8 mouse cellular contexts compared by ENCODE assay signal in the genomic region with DNA sequence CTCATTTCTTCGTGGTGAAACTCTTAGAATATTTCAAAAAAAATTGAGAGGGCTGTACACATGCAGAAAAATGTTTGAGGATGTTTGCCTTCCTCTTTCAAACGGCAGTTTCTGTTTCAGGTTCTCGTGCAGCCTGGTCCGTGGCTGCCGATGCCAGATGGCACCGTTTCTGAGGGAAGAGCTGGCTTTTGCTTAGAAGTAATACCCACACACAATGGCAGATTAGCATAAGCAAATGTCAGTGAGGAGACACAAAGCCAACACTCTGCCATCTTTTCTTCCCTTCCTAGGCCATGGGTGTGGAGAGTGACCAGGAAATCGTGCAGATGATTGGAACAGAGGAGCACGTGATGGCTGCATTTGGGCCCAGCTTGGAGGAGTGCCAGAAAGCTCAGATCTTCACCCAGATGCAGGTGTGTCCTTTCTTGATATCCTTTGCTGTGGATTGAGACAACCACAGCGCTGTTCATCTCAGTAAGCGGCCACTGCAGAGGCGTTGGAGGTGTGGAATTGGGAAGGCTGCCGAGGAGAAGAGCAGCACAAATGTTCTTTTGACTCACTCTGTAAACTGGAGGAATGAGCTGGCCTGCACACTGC. TPM values are rescaled to one million over a fixed set of nuclear protein-coding genes. Genes with fewer than 3 reads are reported as not detected.
DNase-seq lines count a peak whose midpoint lies in the region; ATAC-seq and TF ChIP-seq lines count a peak whose summit lies in the region.
"Had no signal": no experiment of that assay in that cellular context is flagged by ENCODE, and none has a peak within 500 bp of the region (broad histone marks: within the 10 kb centered on the region; RNA-seq: fewer than 3 reads in every experiment).

No protein-coding gene starts in this region.

- H3K9ac ChIP-seq in CH12.LX (ENCODE audit: insufficient read depth, low read depth) = peak overlapping the region; percentile 31; the same call in 1 of the 2 replicates
- no peak overlapping the region for H3K9ac ChIP-seq in hindbrain, postnatal 0 days (replicated peaks; ENCODE audit: low read length)
- no peak overlapping the region for H3K9ac ChIP-seq in lung, embryonic 16.5 days (ENCODE audit: low read length)
- H3K9ac ChIP-seq: liver, embryonic 14.5 days had no signal

- H3K4me3 ChIP-seq in CH12.LX (replicated peaks in 1 of 3; ENCODE audit: low read depth in 2 of 3, low read length in 2 of 3, poor library complexity in 1 of 3) = no peak overlapping the region
- peak overlapping the region; percentile 53 for H3K4me3 ChIP-seq in bone marrow, adult 2 months (replicated peaks; ENCODE audit: control insufficient read depth, low read depth, low read length)
- H3K4me3 ChIP-seq in hindbrain, postnatal 0 days (ENCODE audit: low read length) = no peak overlapping the region
- H3K4me3 ChIP-seq in lung, embryonic 16.5 days (ENCODE audit: low read length) = no peak overlapping the region
- no peak overlapping the region; the same call in 1 of the 2 replicates for H3K4me3 ChIP-seq in gastrocnemius, adult 2 months

- peaks cover 6 to 64% of the 10 kb centered on the region in 2 experiments for H3K36me3 ChIP-seq in CH12.LX (replicated peaks in 1 of 2; ENCODE audit: control insufficient read depth in 1 of 2, insufficient read depth in 1 of 2, low read length in 1 of 2)
- peaks cover 6% of the 10 kb centered on the region; the same call in 1 of the 2 replicates for H3K36me3 ChIP-seq in hindbrain, postnatal 0 days (ENCODE audit: insufficient read depth, low read length)
- H3K36me3 ChIP-seq in lung, embryonic 16.5 days (ENCODE audit: control insufficient read depth, insufficient read depth, low read length) = peaks cover 7% of the 10 kb centered on the region

- peaks cover 11 to 57% of the 10 kb centered on the region in 2 experiments for H3K4me1 ChIP-seq in CH12.LX (ENCODE audit: control insufficient read depth in 1 of 2, insufficient read depth in 2 of 2)
- peaks cover 9% of the 10 kb centered on the region for H3K4me1 ChIP-seq in bone marrow, adult 2 months (ENCODE audit: control insufficient read depth, insufficient read depth, low read length)
- H3K4me1 ChIP-seq in hindbrain, postnatal 0 days (ENCODE audit: insufficient read depth, low read length) = no peaks in the 10 kb centered on the region; the same call in 1 of the 2 replicates
- H3K4me1 ChIP-seq in lung, embryonic 16.5 days (replicated peaks; ENCODE audit: control insufficient read depth, insufficient read depth, low read length) = peaks cover 7% of the 10 kb centered on the region; the same call in 1 of the 2 replicates

- dilution Hi-C loops in CH12.LX (cut with MboI; ENCODE audit: extremely low pct_ligation_motif_present, extremely low pct_unique_long_range_greater_than_20kb, low sequenced_read_pairs) = no loop called here

- TF ChIP-seq POLR2A in CH12.LX (IDR thresholded peaks at IDR 0.05; ENCODE audit: low read depth, low read length) = peak; percentile 40; the same call in 1 of the 2 replicates
- no peak for TF ChIP-seq POLR2A in bone marrow, adult 2 months (IDR thresholded peaks at IDR 0.05; ENCODE audit: borderline replicate concordance, control insufficient read depth, low read depth, low read length)

- ATAC-seq in hindbrain, postnatal 0 days = peak; percentile 66
- ATAC-seq in lung, embryonic 16.5 days (ENCODE audit: low read depth) = peak; percentile 28; the same call in 1 of the 2 replicates

- no peaks in the 10 kb centered on the region for H3K9me3 ChIP-seq in CH12.LX (replicated peaks; ENCODE audit: low read length)
- H3K9me3 ChIP-seq in hindbrain, postnatal 0 days (ENCODE audit: low read length) = no peaks in the 10 kb centered on the region
- H3K9me3 ChIP-seq in lung, embryonic 16.5 days (ENCODE audit: control insufficient read depth, low read length) = no peaks in the 10 kb centered on the region

- TF ChIP-seq CTCF in CH12.LX (conservative IDR thresholded peaks at IDR 0.05 in 1 of 2, IDR thresholded peaks at IDR 0.05 in 1 of 2; ENCODE audit: low read depth in 2 of 2, low read length in 2 of 2) = no peak
- no peak for TF ChIP-seq CTCF in bone marrow, adult 2 months (IDR thresholded peaks at IDR 0.05; ENCODE audit: control insufficient read depth, insufficient read depth, low read length)
- TF ChIP-seq CTCF in hindbrain, postnatal 0 days (IDR thresholded peaks at IDR 0.05; ENCODE audit: low read depth) = no peak
- TF ChIP-seq CTCF in gastrocnemius, adult 2 months (IDR thresholded peaks at IDR 0.05) = no peak

- in situ Hi-C loops in CH12.LX (cut with MboI; ENCODE audit: low pct_ligation_motif_present, low pct_unique_long_range_greater_than_20kb, low sequenced_read_pairs) = loop anchor here (10.0 kb wide), 1 partner anchor 388 kb away; no protein-coding TSS in a partner anchor

- DNase-seq in CH12.LX (ENCODE audit: extremely low read depth) = peak; percentile 57
- peak; percentile 66 for DNase-seq in hindbrain, postnatal 0 days (ENCODE audit: low spot score)
- DNase-seq in right cerebral cortex, adult 2 months (ENCODE audit: low spot score in 2 of 2) = peak; percentile 78 to 82
- no peak for DNase-seq in gastrocnemius, adult 2 months
- DNase-seq in gastrocnemius, adult 8-10 months (ENCODE audit: low spot score in 2 of 2) = no peak

- no peaks in the 10 kb centered on the region for H3K79me2 ChIP-seq in CH12.LX (replicated peaks; ENCODE audit: control insufficient read depth, extremely low read depth, insufficient read depth, poor library complexity, severe bottlenecking)

- no peaks in the 10 kb centered on the region for H3K27me3 ChIP-seq in CH12.LX (replicated peaks)
- H3K27me3 ChIP-seq in hindbrain, postnatal 0 days (ENCODE audit: insufficient read depth, low read length) = no peaks in the 10 kb centered on the region
- no peaks in the 10 kb centered on the region for H3K27me3 ChIP-seq in lung, embryonic 16.5 days (ENCODE audit: control insufficient read depth, insufficient read depth, low read depth, low read length)

- peak overlapping the region; percentile 44; the same call in 1 of the 2 replicates for H3K27ac ChIP-seq in CH12.LX (ENCODE audit: insufficient read depth, low read depth)
- peak overlapping the region; percentile 70 for H3K27ac ChIP-seq in bone marrow, adult 2 months (ENCODE audit: control insufficient read depth, insufficient read depth, low read depth, low read length, poor library complexity)
- no peak overlapping the region for H3K27ac ChIP-seq in hindbrain, postnatal 0 days
- H3K27ac ChIP-seq in lung, embryonic 16.5 days (ENCODE audit: low read length) = peak overlapping the region; percentile 9; the same call in 1 of the 2 replicates
- no peak overlapping the region for H3K27ac ChIP-seq in gastrocnemius, adult 2 months
- H3K27ac ChIP-seq: liver, embryonic 14.5 days had no signal

- peak; percentile 21; the same call in 1 of the 2 replicates for TF ChIP-seq EP300 in CH12.LX (IDR thresholded peaks at IDR 0.05; ENCODE audit: low read length)

- intact Hi-C loops in gastrocnemius, adult 2 months (cut with DNase I) = no loop called here

- TF ChIP-seq RAD21 in CH12.LX (IDR thresholded peaks at IDR 0.05; ENCODE audit: low read depth, low read length) = no peak

- 7% methylated on average over 12 of the region's 12 CpGs for WGBS in bone marrow, adult 2 months
- WGBS in hindbrain, postnatal 0 days = 52% methylated on average over 12 of the region's 12 CpGs
- WGBS in lung, embryonic 16.5 days = 61% methylated on average over 12 of the region's 12 CpGs

- peak overlapping the region; percentile 61 for H3K4me2 ChIP-seq in CH12.LX (ENCODE audit: insufficient read depth, low read depth, poor library complexity, severe bottlenecking)
- 0 out of 2 replicates have a peak overlapping the region, but pooled peaks have one; percentile 13 for H3K4me2 ChIP-seq in hindbrain, postnatal 0 days (ENCODE audit: low read depth, low read length)
- peak overlapping the region; percentile 25; the same call in 1 of the 2 replicates for H3K4me2 ChIP-seq in lung, embryonic 16.5 days (ENCODE audit: low read depth, low read length)

TF ChIP-seq in CH12.LX, 34 proteins besides CTCF, POLR2A, EP300 and RAD21:
- TF ChIP-seq BHLHE40 (IDR thresholded peaks at IDR 0.05; ENCODE audit: low read depth, low read length) (peak; percentile 88), KAT2A (IDR thresholded peaks at IDR 0.05; ENCODE audit: insufficient replicate concordance, low read length) (0 out of 2 replicates have a peak, but pooled peaks have one; percentile 33), ZNF384 (IDR thresholded peaks at IDR 0.05; ENCODE audit: low read depth, low read length) (peak; percentile 64), USF2 (conservative IDR thresholded peaks at IDR 0.05; ENCODE audit: low read depth, low read length) (peak; percentile 56; the same call in 1 of the 2 replicates), CHD2 (IDR thresholded peaks at IDR 0.05; ENCODE audit: low read length) (peak; percentile 1; the same call in 1 of the 2 replicates), TBP (conservative IDR thresholded peaks at IDR 0.05; ENCODE audit: low read depth, low read length) (0 out of 2 replicates have a peak, but pooled peaks have one; percentile 37), USF1 (IDR thresholded peaks at IDR 0.05; ENCODE audit: low read depth, low read length) (peak; percentile 77), ELF1 (IDR thresholded peaks at IDR 0.05; ENCODE audit: low read depth, low read length) (no peak), JUND (conservative IDR thresholded peaks at IDR 0.05; ENCODE audit: low read depth, low read length) (no peak), MYC (IDR thresholded peaks at IDR 0.05; ENCODE audit: low read depth, low read length) (peak; percentile 71; the same call in 1 of the 2 replicates), MAX (IDR thresholded peaks at IDR 0.05; ENCODE audit: low read length) (peak; percentile 76), TCF12 (IDR thresholded peaks at IDR 0.05; ENCODE audit: low read depth, low read length) (no peak)

RNA-seq across cellular contexts. Expression of a gene that starts 24.5 kb away (rescaled TPM):
- total RNA-seq in CH12.LX (2012; rRNA removed) (13.0 and 14.1 TPM in 2 replicates), CH12.LX (2014; rRNA removed) (15.5 and 16.3 TPM in 2 replicates)
- polyA plus RNA-seq in CH12.LX (2012; ENCODE audit: insufficient read length, low read depth) = 20.8 and 26.5 TPM in 2 replicates
- 8.5 and 15.9 TPM in 2 replicates for polyA plus RNA-seq in bone marrow, adult 2 months (2011; ENCODE audit: insufficient read depth, insufficient read length, low replicate concordance, missing spikeins)
- 7.8 and 11.1 TPM in 2 replicates for total RNA-seq in hindbrain, postnatal 0 days (2014; rRNA removed)
- polyA plus RNA-seq in hindbrain, postnatal 0 days (2015; fragmentation: Nextera tagmentation; extraction: Ambion mirVana) = 8.7 and 10.1 TPM in 2 replicates
- polyA plus RNA-seq in lung, embryonic 16.5 days (2015; fragmentation: Nextera tagmentation; extraction: Ambion mirVana) = 13.7 and 15.3 TPM in 2 replicates
- total RNA-seq in gastrocnemius, adult 2 months (2021) = 10 to 100 TPM in 1 of 2 experiments, 1 to 10 TPM in 1; 9.3 to 13.3 TPM
- 1 to 10 TPM; 8.6 to 9.5 (median 8.7) TPM for total RNA-seq in gastrocnemius, adult 8-10 months (2022)

Comparison
In these comparisons a context has a peak if more than half of its experiments do, and no peak if none do; other contexts are left out.
1. DNase-seq: peak in CH12.LX (single experiment), hindbrain, postnatal 0 days (single experiment) and right cerebral cortex, adult 2 months (2 of 2); none in gastrocnemius, adult 2 months (single experiment) and gastrocnemius, adult 8-10 months (0 of 2).
2. H3K27ac ChIP-seq: peak in CH12.LX (single experiment), bone marrow, adult 2 months (single experiment) and lung, embryonic 16.5 days (single experiment); none in hindbrain, postnatal 0 days (single experiment) and gastrocnemius, adult 2 months (single experiment).
3. Peak in every context shown above with its lines, with median percentiles within 50 percentile points of each other: H3K4me2 ChIP-seq.